Comparison of ENCODE assay signal across 20 mouse cellular contexts in the genomic region with DNA sequence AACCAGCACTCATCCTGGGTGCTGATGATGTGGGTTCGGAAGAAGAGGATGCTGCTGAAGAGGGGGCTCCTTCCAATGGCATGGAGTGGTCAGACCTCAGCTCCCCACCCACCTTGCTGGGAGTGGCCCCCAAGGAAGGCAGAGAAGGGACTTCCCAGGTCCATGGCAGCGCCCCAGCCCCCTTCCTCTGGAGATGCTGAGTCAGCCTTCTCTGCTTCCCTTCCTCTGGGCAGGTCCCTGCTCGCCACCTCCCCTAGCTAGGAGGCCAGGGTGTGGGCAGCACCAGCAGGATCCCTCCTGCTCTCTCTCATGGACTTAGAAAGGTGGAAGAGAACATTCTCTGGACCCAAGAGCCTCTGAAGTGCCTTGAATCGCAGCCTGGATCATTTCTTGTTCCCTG. TPM values are rescaled to one million over a fixed set of nuclear protein-coding genes. Genes with fewer than 3 reads are reported as not detected.
"Had no signal": no experiment of that assay in that cellular context is flagged by ENCODE, and none has a peak within 500 bp of the region (broad histone marks: within the 10 kb centered on the region; RNA-seq: fewer than 3 reads in every experiment).

No protein-coding gene starts in this region.

- H3K27ac ChIP-seq: neural tube, embryonic 13.5 days; neural tube, embryonic 15.5 days; stomach, embryonic 15.5 days; stomach, postnatal 0 days had no signal

- H3K9ac ChIP-seq: neural tube, embryonic 13.5 days; neural tube, embryonic 15.5 days; stomach, embryonic 15.5 days had no signal

- H3K36me3 ChIP-seq: neural tube, embryonic 13.5 days; neural tube, embryonic 15.5 days; stomach, embryonic 15.5 days had no signal

- H3K4me1 ChIP-seq: neural tube, embryonic 13.5 days; neural tube, embryonic 15.5 days; stomach, embryonic 15.5 days had no signal

- DNase-seq: retina, postnatal 1 day; right cerebral cortex, adult 18-20 months; right cerebral cortex, postnatal 14 days; right cerebral cortex, postnatal 25 days; right cerebral cortex, postnatal 4 days; spleen, adult 18-20 months; thymus, adult 18-20 months; thymus, adult 2 months; thymus, postnatal 14 days; thymus, postnatal 25 days; thymus, postnatal 36 days; thymus, postnatal 4 days had no signal

- H3K4me2 ChIP-seq: neural tube, embryonic 13.5 days; neural tube, embryonic 15.5 days; stomach, embryonic 15.5 days had no signal

- H3K4me3 ChIP-seq: neural tube, embryonic 13.5 days; neural tube, embryonic 15.5 days; stomach, embryonic 15.5 days had no signal

- H3K9me3 ChIP-seq: neural tube, embryonic 13.5 days; neural tube, embryonic 15.5 days; stomach, embryonic 15.5 days had no signal

RNA-seq across cellular contexts. Expression of a gene that starts 12.5 kb away (rescaled TPM):
- total RNA-seq: neutrophil, adult 5-6 weeks had no signal
- polyA plus RNA-seq: small intestine, adult 2 months; spleen, adult 2 months; stomach, embryonic 14.5 days had no signal

RNA-seq across cellular contexts. Expression of a gene that starts 28.7 kb away (rescaled TPM):
- total RNA-seq: neutrophil, adult 5-6 weeks had no signal
